Mouse (Mus musculus): ENCODE measurements around the gene Gm27027. TPM values are rescaled to one million over a fixed set of nuclear protein-coding genes. Genes with fewer than 3 reads are reported as not detected.

The Gm27027 gene
- polyA plus RNA-seq, 1 experiment from 2014 or later = not detected

GRCm38 (mm10) chr2:93927701-93928437 lies 68.3 kb downstream of the Gm27027 start:
- H3K9me3 ChIP-seq (ENCODE audit: low read length) = no peaks in the 10 kb centered on the region
- no peaks in the 10 kb centered on the region for H3K4me1 ChIP-seq (ENCODE audit: insufficient read depth, low read depth, low read length)
- H3K36me3 ChIP-seq (ENCODE audit: insufficient read depth, low read length) = no peaks in the 10 kb centered on the region
- 52% methylated on average over 13 of the region's 13 CpGs for WGBS
- ATAC-seq (no peak), DNase-seq (ENCODE audit: low spot score) (no peak)
- H3K4me3 ChIP-seq (ENCODE audit: low read depth, low read length) = no peak overlapping the region
- no peaks in the 10 kb centered on the region for H3K27me3 ChIP-seq (replicated peaks; ENCODE audit: insufficient read depth, low read length)
- TF ChIP-seq CTCF (IDR thresholded peaks at IDR 0.05) (no peak), EP300 (IDR thresholded peaks at IDR 0.05) (no peak)
- H3K4me2 ChIP-seq (replicated peaks; ENCODE audit: low read depth, low read length) = no peak overlapping the region
- H3K9ac ChIP-seq (replicated peaks; ENCODE audit: low read depth) = no peak overlapping the region
- H3K27ac ChIP-seq (ENCODE audit: low read length) = no peak overlapping the region

- H3K27ac ChIP-seq (ENCODE audit: low read length) = no peak overlapping the region
- no peak overlapping the region for H3K4me3 ChIP-seq (ENCODE audit: low read depth, low read length)
- no peaks in the 10 kb centered on the region for H3K9me3 ChIP-seq (ENCODE audit: low read length)
- no peaks in the 10 kb centered on the region for H3K4me1 ChIP-seq (ENCODE audit: insufficient read depth, low read depth, low read length)
- H3K4me2 ChIP-seq (replicated peaks; ENCODE audit: low read depth, low read length) = no peak overlapping the region
- ATAC-seq = no peak
- TF ChIP-seq EP300 (IDR thresholded peaks at IDR 0.05) = no peak
- no peak for TF ChIP-seq CTCF (IDR thresholded peaks at IDR 0.05)
- H3K36me3 ChIP-seq (ENCODE audit: insufficient read depth, low read length) = no peaks in the 10 kb centered on the region
- no peaks in the 10 kb centered on the region for H3K27me3 ChIP-seq (replicated peaks; ENCODE audit: insufficient read depth, low read length)
- no peak for DNase-seq (ENCODE audit: low spot score)
- H3K9ac ChIP-seq (replicated peaks; ENCODE audit: low read depth) = no peak overlapping the region
- 94% methylated on average over 8 of the region's 8 CpGs for WGBS
These were observed 70.0 kb downstream of the Gm27027 start for GRCm38 (mm10) chr2:93926141-93926540.

GRCm38 (mm10) chr2:93919093-93919492 lies 77.1 kb downstream of the Gm27027 start:
- H3K27me3 ChIP-seq (replicated peaks; ENCODE audit: insufficient read depth, low read length) = no peaks in the 10 kb centered on the region
- H3K9me3 ChIP-seq (ENCODE audit: low read length) = no peaks in the 10 kb centered on the region
- no peak overlapping the region for H3K4me3 ChIP-seq (ENCODE audit: low read depth, low read length)
- DNase-seq (ENCODE audit: low spot score) (no peak), ATAC-seq (no peak)
- no peaks in the 10 kb centered on the region for H3K4me1 ChIP-seq (ENCODE audit: insufficient read depth, low read depth, low read length)
- no peak overlapping the region for H3K9ac ChIP-seq (replicated peaks; ENCODE audit: low read depth)
- no peak overlapping the region for H3K4me2 ChIP-seq (replicated peaks; ENCODE audit: low read depth, low read length)
- no peak for TF ChIP-seq CTCF (IDR thresholded peaks at IDR 0.05)
- no peak overlapping the region for H3K27ac ChIP-seq (ENCODE audit: low read length)
- H3K36me3 ChIP-seq (ENCODE audit: insufficient read depth, low read length) = no peaks in the 10 kb centered on the region
- WGBS = 77% methylated on average over 3 of the region's 3 CpGs

GRCm38 (mm10) chr2:93913552-93913951 lies 82.6 kb downstream of the Gm27027 start:
- Histone ChIP-seq H3K9me3 (ENCODE audit: low read length) (no peaks in the 10 kb centered on the region), H3K4me1 (ENCODE audit: insufficient read depth, low read depth, low read length) (no peaks in the 10 kb centered on the region), H3K27me3 (replicated peaks; ENCODE audit: insufficient read depth, low read length) (no peaks in the 10 kb centered on the region), H3K9ac (replicated peaks; ENCODE audit: low read depth) (no peak overlapping the region), H3K4me2 (replicated peaks; ENCODE audit: low read depth, low read length) (no peak overlapping the region), H3K36me3 (ENCODE audit: insufficient read depth, low read length) (no peaks in the 10 kb centered on the region), H3K4me3 (ENCODE audit: low read depth, low read length) (no peak overlapping the region), H3K27ac (ENCODE audit: low read length) (no peak overlapping the region)
- ATAC-seq = no peak
- no peak for DNase-seq (ENCODE audit: low spot score)
- WGBS = 83% methylated on average over 2 of the region's 2 CpGs
- TF ChIP-seq CTCF (IDR thresholded peaks at IDR 0.05) (no peak), EP300 (IDR thresholded peaks at IDR 0.05) (no peak)

GRCm38 (mm10) chr2:93911942-93912341 lies 84.2 kb downstream of the Gm27027 start:
- no peaks in the 10 kb centered on the region for H3K36me3 ChIP-seq (ENCODE audit: insufficient read depth, low read length)
- DNase-seq (ENCODE audit: low spot score) = no peak
- TF ChIP-seq CTCF (IDR thresholded peaks at IDR 0.05) (no peak), EP300 (IDR thresholded peaks at IDR 0.05) (no peak)
- ATAC-seq = no peak
- no peaks in the 10 kb centered on the region for H3K27me3 ChIP-seq (replicated peaks; ENCODE audit: insufficient read depth, low read length)
- no peak overlapping the region for H3K27ac ChIP-seq (ENCODE audit: low read length)
- no peak overlapping the region for H3K4me2 ChIP-seq (replicated peaks; ENCODE audit: low read depth, low read length)
- no peaks in the 10 kb centered on the region for H3K9me3 ChIP-seq (ENCODE audit: low read length)
- H3K9ac ChIP-seq (replicated peaks; ENCODE audit: low read depth) = no peak overlapping the region
- H3K4me3 ChIP-seq (ENCODE audit: low read depth, low read length) = no peak overlapping the region
- WGBS = 71% methylated on average over 10 of the region's 10 CpGs
- no peaks in the 10 kb centered on the region for H3K4me1 ChIP-seq (ENCODE audit: insufficient read depth, low read depth, low read length)

- Histone ChIP-seq H3K4me3 (ENCODE audit: low read depth, low read length) (no peak overlapping the region), H3K4me1 (ENCODE audit: insufficient read depth, low read depth, low read length) (no peaks in the 10 kb centered on the region), H3K9me3 (ENCODE audit: low read length) (no peaks in the 10 kb centered on the region), H3K4me2 (replicated peaks; ENCODE audit: low read depth, low read length) (no peak overlapping the region), H3K36me3 (ENCODE audit: insufficient read depth, low read length) (no peaks in the 10 kb centered on the region), H3K9ac (replicated peaks; ENCODE audit: low read depth) (no peak overlapping the region), H3K27me3 (replicated peaks; ENCODE audit: insufficient read depth, low read length) (no peaks in the 10 kb centered on the region), H3K27ac (ENCODE audit: low read length) (no peak overlapping the region)
- DNase-seq (ENCODE audit: low spot score) (peak; percentile 78), ATAC-seq (peak; percentile 85)
- WGBS = 40% methylated on average over 5 of the region's 5 CpGs
- no peak for TF ChIP-seq CTCF (IDR thresholded peaks at IDR 0.05)
These were observed 86.4 kb downstream of the Gm27027 start for GRCm38 (mm10) chr2:93909716-93910115.
